Mouse (Mus musculus) kidney, adult 2 months (tissue): ENCODE measurements around the gene Cdk2.

Experiments
- CTCF ChIP-seq: fragments of 200-500 bp; conservative IDR thresholded peaks from 2 replicates; pipeline ENCODE4 v1.5.1; 2011; ENCODE audit warnings: low read depth, mild to moderate bottlenecking, control low read depth, low read length, moderate library complexity, mixed read lengths; ENCODE audit not compliant: insufficient read depth, insufficient read length
- POLR2A ChIP-seq: fragments of 200-500 bp; IDR thresholded peaks from one replicate; pipeline ENCODE4 v1.6.1; 2011; ENCODE audit warnings: low read depth, low read length, control low read depth

- no peak for TF ChIP-seq CTCF
- no peak for TF ChIP-seq POLR2A
Measured at GRCm38 (mm10) chr10:128705317-128705693, 474 bp upstream of the Cdk2 start.
